Mouse (Mus musculus): ENCODE data around the gene E4f1.

GRCm38 (mm10) chr17:24502208-24502607 lies 32.1 kb upstream of the E4f1 start:
- TF ChIP-seq EP300 (IDR thresholded peaks at IDR 0.05; ENCODE audit: insufficient read depth, low read depth, low read length) (no peak), CTCF (IDR thresholded peaks at IDR 0.05) (0 out of 2 replicates have a peak, but pooled peaks have one; percentile 11)
